Mouse (Mus musculus) limb, embryonic 11.5 days (tissue): Measurements from ENCODE around the gene Necab3. TPM values are rescaled to one million over a fixed set of nuclear protein-coding genes. Genes with fewer than 3 reads are reported as not detected.

Experiments used
- ATAC-seq: fragments of 200-750 bp; cut with Nextera tagmentation; 2 replicates; pipeline ENCODE4 v1.8.0; 2017; ENCODE audit warnings: low read depth; ENCODE audit not compliant: insufficient number of reproducible peaks, low FRiP score, low TSS enrichment
- DNase-seq: peaks from one replicate; pipeline ENCODE4 v3.0.0-alpha.2; 2015; ENCODE audit warnings: low spot score
- H3K27ac ChIP-seq: fragments of 300-500 bp; sonication (generic); replicated peaks from 2 replicates; pipeline ENCODE4 v1.5.1; 2014; ENCODE audit warnings: low read depth, mild to moderate bottlenecking, low read length
- H3K27me3 ChIP-seq: fragments of 300-500 bp; sonication (generic); 2 replicates; pipeline ENCODE4 v1.6.1; 2014; ENCODE audit warnings: mild to moderate bottlenecking, low read length, mixed read lengths; ENCODE audit not compliant: control insufficient read depth, insufficient read depth
- H3K36me3 ChIP-seq: fragments of 300-500 bp; sonication (generic); 2 replicates; pipeline ENCODE4 v1.6.1; 2014; ENCODE audit warnings: mild to moderate bottlenecking, low read length, moderate library complexity, mixed read lengths; ENCODE audit not compliant: control insufficient read depth, insufficient read depth
- H3K4me1 ChIP-seq: fragments of 300-500 bp; sonication (generic); 2 replicates; pipeline ENCODE4 v1.6.1; 2014; ENCODE audit warnings: low read length, mixed read lengths; ENCODE audit not compliant: control insufficient read depth, insufficient read depth
- H3K4me2 ChIP-seq: fragments of 300-500 bp; sonication (generic); 2 replicates; pipeline ENCODE4 v1.6.1; 2014; ENCODE audit warnings: low read depth, mild to moderate bottlenecking, moderate library complexity; ENCODE audit not compliant: severe bottlenecking
- H3K4me3 ChIP-seq: fragments of 300-500 bp; sonication (generic); 2 replicates; pipeline ENCODE4 v1.5.1; 2014; ENCODE audit warnings: low read depth, low read length
- H3K9ac ChIP-seq: fragments of 300-500 bp; sonication (generic); 2 replicates; pipeline ENCODE4 v1.6.1; 2014; ENCODE audit warnings: mild to moderate bottlenecking, low read length
- H3K9me3 ChIP-seq: fragments of 300-500 bp; sonication (generic); 2 replicates; pipeline ENCODE4 v1.6.1; 2016; ENCODE audit warnings: low read length; ENCODE audit not compliant: control insufficient read depth
- WGBS: fragments of 180-500 bp; shearing (Covaris S2); extraction: QIAGEN DNeasy Blood & Tissue Kit; methylation state at CpG from one replicate; pipeline ENCODE4 v1.1.7; 2014; 5-methylcytosine and 5-hydroxymethylcytosine counted together
- polyA plus RNA-seq: library from polyadenylated mRNA; unstranded; fragments of >200 nt; fragmentation: Nextera tagmentation; extraction: Ambion mirVana; gene quantifications from 2 replicates; pipeline ENCODE4 v1.2.1, GENCODE M21; 2014

Necab3 gene
- polyA plus RNA-seq: 1.4 and 1.5 TPM in 2 replicates

- H3K27me3 ChIP-seq: no peaks in the 10 kb centered on the region
- no peak within 1 kb of the TSS for H3K27ac ChIP-seq
- no peak within 1 kb of the TSS for H3K9ac ChIP-seq
- H3K4me1 ChIP-seq: peaks cover 5% of the 10 kb centered on the region; the same call in 1 of the 2 replicates
- 0 out of 2 replicates have a peak, but pooled peaks have one; percentile 23 for ATAC-seq
- WGBS: 5% methylated on average over 33 of the region's 34 CpGs
- H3K4me2 ChIP-seq: peak within 1 kb of the TSS; percentile 49
- no peaks in the 10 kb centered on the region for H3K9me3 ChIP-seq
- H3K36me3 ChIP-seq: peaks cover 13% of the 10 kb centered on the region
- H3K4me3 ChIP-seq: peak within 1 kb of the TSS; percentile 3
- DNase-seq: peak; percentile 58
Measured at GRCm38 (mm10) chr2:154558264-154559039, at the start of gene Necab3. Gene Necab3 (minus strand): TSS chr2:154558890.

DNA sequence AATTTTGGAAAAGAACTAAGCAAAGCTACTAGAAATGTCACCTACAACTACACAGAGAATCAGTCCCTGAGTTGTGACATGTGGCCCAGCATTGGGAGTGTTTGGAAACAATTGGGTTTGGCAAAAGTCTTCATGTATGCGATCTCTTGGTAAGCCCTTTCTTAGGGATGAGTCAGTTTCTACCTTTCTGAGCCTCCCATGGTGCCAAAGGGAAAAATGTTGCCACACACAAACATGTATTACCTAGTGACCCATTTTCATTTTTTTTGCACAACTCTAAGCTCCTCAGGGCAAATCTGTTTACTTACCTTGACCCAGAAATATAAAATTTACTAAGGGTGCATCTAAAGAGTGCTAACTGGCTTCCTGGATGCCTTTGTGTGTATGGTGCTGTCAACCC is 48.3 kb upstream of the Necab3 start:
- H3K4me1 ChIP-seq: peaks cover 6% of the 10 kb centered on the region; the same call in 1 of the 2 replicates
- ATAC-seq: no peak
- H3K4me2 ChIP-seq: no peak overlapping the region
- H3K9ac ChIP-seq: no peak overlapping the region
- H3K27me3 ChIP-seq: no peaks in the 10 kb centered on the region
- WGBS: 91% methylated on average over 1 of the region's 1 CpGs
- H3K27ac ChIP-seq: no peak overlapping the region
- H3K36me3 ChIP-seq: no peaks in the 10 kb centered on the region
- no peaks in the 10 kb centered on the region for H3K9me3 ChIP-seq
- H3K4me3 ChIP-seq: no peak overlapping the region
- DNase-seq: no peak

GRCm38 (mm10) chr2:154604156-154604555 is 45.5 kb upstream of the Necab3 start:
- Histone ChIP-seq H3K27me3 (no peaks in the 10 kb centered on the region), H3K9ac (no peak overlapping the region), H3K4me3 (peak overlapping the region; percentile 75; the same call in 1 of the 2 replicates), H3K27ac (no peak overlapping the region), H3K36me3 (no peaks in the 10 kb centered on the region), H3K4me2 (peak overlapping the region; percentile 74), H3K9me3 (no peaks in the 10 kb centered on the region), H3K4me1 (peaks cover 6% of the 10 kb centered on the region; the same call in 1 of the 2 replicates)
- ATAC-seq: no peak
- DNase-seq: no peak
- 38% methylated on average over 7 of the region's 7 CpGs for WGBS

DNA sequence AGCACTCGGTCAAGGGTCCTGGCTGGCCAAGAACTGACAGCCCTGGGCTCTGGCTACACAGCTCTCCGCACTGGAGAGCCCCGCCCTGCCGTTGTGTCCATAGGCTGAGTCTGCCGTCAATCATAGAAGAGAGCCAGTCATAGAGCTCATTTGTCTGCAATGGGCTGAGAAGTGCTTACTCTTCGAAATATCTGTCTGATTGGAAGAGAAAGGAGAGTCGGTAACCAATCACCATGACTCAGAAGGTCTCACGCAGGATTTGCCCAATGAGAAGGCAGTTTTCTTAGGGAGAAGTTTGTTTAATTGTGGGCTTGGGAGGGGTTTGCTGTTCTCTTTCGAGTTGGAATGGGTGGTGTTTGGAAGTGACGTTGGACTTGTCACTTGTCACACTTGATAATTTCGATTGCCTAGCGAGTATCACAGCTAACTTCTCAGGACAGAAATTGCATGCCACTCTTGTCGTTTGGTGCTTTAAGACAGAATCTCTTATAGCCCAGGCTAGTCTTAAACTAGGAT is 45.0 kb upstream of the Necab3 start, which contains the start of gene Pxmp4:
TSS of gene Pxmp4 (minus strand) at position 71 of the 516 bp plus-strand sequence.
- DNase-seq: peak; percentile 98
- H3K27ac ChIP-seq: no peak within 1 kb of the TSS
- H3K4me3 ChIP-seq: peak within 1 kb of the TSS; percentile 75

GRCm38 (mm10) chr2:154603007-154603637 is 44.4 kb upstream of the Necab3 start:
- H3K9me3 ChIP-seq: no peaks in the 10 kb centered on the region
- ATAC-seq (peak; percentile 65), DNase-seq (no peak)
- H3K27me3 ChIP-seq: no peaks in the 10 kb centered on the region
- peak overlapping the region; percentile 74 for H3K9ac ChIP-seq
- no peak overlapping the region for H3K27ac ChIP-seq
- H3K4me1 ChIP-seq: peaks cover 6% of the 10 kb centered on the region; the same call in 1 of the 2 replicates
- 21% methylated on average over 22 of the region's 22 CpGs for WGBS
- no peaks in the 10 kb centered on the region for H3K36me3 ChIP-seq
- peak overlapping the region; percentile 75 for H3K4me3 ChIP-seq
- H3K4me2 ChIP-seq: peak overlapping the region; percentile 74

More for the DNA sequence above, 45.0 kb upstream of the Necab3 start, which contains the start of gene Pxmp4:
- Histone ChIP-seq H3K4me2 (peak within 1 kb of the TSS; percentile 74), H3K9me3 (no peaks in the 10 kb centered on the region), H3K4me1 (peaks cover 6% of the 10 kb centered on the region; the same call in 1 of the 2 replicates), H3K9ac (peak within 1 kb of the TSS; percentile 74), H3K36me3 (no peaks in the 10 kb centered on the region), H3K27me3 (no peaks in the 10 kb centered on the region)
- 1% methylated on average over 13 of the region's 13 CpGs for WGBS
- peak; percentile 100 for ATAC-seq

- Histone ChIP-seq H3K9ac (no peak overlapping the region), H3K4me1 (peaks cover 6% of the 10 kb centered on the region; the same call in 1 of the 2 replicates), H3K4me3 (no peak overlapping the region), H3K27me3 (no peaks in the 10 kb centered on the region), H3K36me3 (no peaks in the 10 kb centered on the region), H3K27ac (no peak overlapping the region), H3K4me2 (no peak overlapping the region), H3K9me3 (no peaks in the 10 kb centered on the region)
- DNase-seq (no peak), ATAC-seq (no peak)
- 82% methylated on average over 3 of the region's 3 CpGs for WGBS
Measured at GRCm38 (mm10) chr2:154601324-154601723, 42.6 kb upstream of the Necab3 start.

- no peak overlapping the region for H3K27ac ChIP-seq
- H3K9ac ChIP-seq: no peak overlapping the region
- no peaks in the 10 kb centered on the region for H3K27me3 ChIP-seq
- 71% methylated on average over 6 of the region's 6 CpGs for WGBS
- H3K4me1 ChIP-seq: peaks cover 6% of the 10 kb centered on the region; the same call in 1 of the 2 replicates
- ATAC-seq (no peak), DNase-seq (no peak)
- H3K4me2 ChIP-seq: no peak overlapping the region
- no peaks in the 10 kb centered on the region for H3K9me3 ChIP-seq
- H3K4me3 ChIP-seq: no peak overlapping the region
- no peaks in the 10 kb centered on the region for H3K36me3 ChIP-seq
Measured at GRCm38 (mm10) chr2:154600586-154600985, 41.9 kb upstream of the Necab3 start.

DNA sequence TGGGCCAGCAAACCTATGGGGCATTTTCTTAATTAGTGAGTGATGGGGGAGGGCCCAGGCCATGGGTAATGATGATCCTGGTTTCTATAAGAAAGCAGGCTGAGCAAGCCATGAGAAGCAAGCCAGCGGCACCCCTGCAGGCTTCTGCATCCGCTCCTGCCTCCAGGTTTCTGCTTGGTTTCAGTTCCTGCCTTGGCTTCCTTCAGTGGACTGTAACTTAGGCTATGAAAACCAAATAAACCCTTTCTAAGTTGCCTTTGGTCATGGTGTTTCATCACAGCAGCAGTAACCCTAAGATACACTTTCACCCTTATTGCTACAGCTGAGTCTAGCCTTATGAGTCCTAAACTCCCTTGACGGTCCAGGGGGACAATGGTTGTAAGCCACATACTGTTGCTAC is 38.7 kb upstream of the Necab3 start:
- ATAC-seq: no peak
- Histone ChIP-seq H3K9ac (no peak overlapping the region), H3K36me3 (no peaks in the 10 kb centered on the region), H3K27ac (no peak overlapping the region), H3K4me1 (no peaks in the 10 kb centered on the region), H3K4me2 (no peak overlapping the region), H3K27me3 (no peaks in the 10 kb centered on the region), H3K4me3 (no peak overlapping the region), H3K9me3 (peaks cover 2% of the 10 kb centered on the region; the same call in 1 of the 2 replicates)
- DNase-seq: no peak
- WGBS: 84% methylated on average over 3 of the region's 3 CpGs
